Mouse (Mus musculus) intestine, embryonic 14.5 days (tissue): ENCODE measurements around the gene Cacng2. TPM values are rescaled to one million over a fixed set of nuclear protein-coding genes. Genes with fewer than 3 reads are reported as not detected.

Experiments used
- ATAC-seq: fragments of 200-750 bp; cut with Nextera tagmentation; replicated peaks from 2 replicates; pipeline ENCODE4 v1.8.0; 2017; ENCODE audit warnings: low read depth, moderate number of reproducible peaks, moderate TSS enrichment, moderate library complexity; ENCODE audit not compliant: low FRiP score, low TSS enrichment
- DNase-seq: peaks from one replicate; pipeline ENCODE4 v3.0.0-alpha.2; 2018; ENCODE audit warnings: low spot score
- H3K27ac ChIP-seq: fragments of 300-500 bp; sonication (generic); 2 replicates; pipeline ENCODE4 v1.5.1; 2014; ENCODE audit warnings: low read depth, mild to moderate bottlenecking, control low read depth
- H3K27me3 ChIP-seq: fragments of 300-500 bp; sonication (generic); replicated peaks from 2 replicates; pipeline ENCODE4 v1.6.1; 2014; ENCODE audit warnings: low read length, control low read depth; ENCODE audit not compliant: control insufficient read depth, insufficient read depth
- H3K36me3 ChIP-seq: fragments of 300-500 bp; sonication (generic); 2 replicates; pipeline ENCODE4 v1.6.1; 2014; ENCODE audit warnings: low read length, control low read depth; ENCODE audit not compliant: control insufficient read depth, insufficient read depth
- H3K4me1 ChIP-seq: fragments of 300-500 bp; sonication (generic); replicated peaks from 2 replicates; pipeline ENCODE4 v1.6.1; 2014; ENCODE audit warnings: low read length, control low read depth, mixed read lengths; ENCODE audit not compliant: control insufficient read depth, insufficient read depth
- H3K4me2 ChIP-seq: fragments of 300-500 bp; sonication (generic); 2 replicates; pipeline ENCODE4 v1.6.1; 2014; ENCODE audit warnings: low read length
- H3K4me3 ChIP-seq: fragments of 300-500 bp; sonication (generic); 2 replicates; pipeline ENCODE4 v1.5.1; 2014; ENCODE audit warnings: low read depth, low read length, control low read depth, mixed read lengths
- H3K9ac ChIP-seq: fragments of 300-500 bp; sonication (generic); 2 replicates; pipeline ENCODE4 v1.6.1; 2014; ENCODE audit warnings: mild to moderate bottlenecking, low read length
- H3K9me3 ChIP-seq: fragments of 300-500 bp; sonication (generic); 2 replicates; pipeline ENCODE4 v1.6.1; 2016; ENCODE audit warnings: low read length, control low read depth; ENCODE audit not compliant: control insufficient read depth
- WGBS: fragments of 180-500 bp; shearing (Covaris S2); extraction: QIAGEN DNeasy Blood & Tissue Kit; methylation state at CpG from one replicate; pipeline ENCODE4 v1.1.7; 2014; 5-methylcytosine and 5-hydroxymethylcytosine counted together
- polyA plus RNA-seq: library from polyadenylated mRNA; unstranded; fragments of >200 nt; fragmentation: Nextera tagmentation; extraction: Ambion mirVana; gene quantifications from 2 replicates; pipeline ENCODE4 v1.2.1, GENCODE M21; 2014

Cacng2 gene
- polyA plus RNA-seq, 1 experiment from 2014 or later: 0.15 TPM

DNA sequence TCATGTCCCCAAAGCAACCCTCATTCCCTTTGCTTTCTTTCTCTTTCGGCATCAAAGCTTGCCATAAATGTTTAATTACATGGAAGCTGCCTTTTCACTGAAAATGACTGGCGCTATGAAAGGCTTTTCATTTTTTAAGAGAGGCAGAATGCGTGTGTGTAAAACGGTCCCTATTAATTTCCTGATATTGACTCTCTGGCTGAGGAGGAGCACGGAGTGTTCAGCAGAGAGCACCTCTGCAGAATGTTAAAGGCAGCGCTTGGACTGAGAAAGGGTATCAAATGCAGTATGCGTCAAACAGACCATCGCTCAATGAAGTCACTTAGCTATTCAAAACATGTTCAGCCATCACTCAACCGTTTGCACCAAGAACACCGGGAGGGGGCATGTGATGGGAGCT is 2.9 kb downstream of the Cacng2 start:
- WGBS: 84% methylated on average over 10 of the region's 10 CpGs
- no peaks in the 10 kb centered on the region for H3K4me1 ChIP-seq

GRCm38 (mm10) chr15:78116244-78116643 is 3.6 kb downstream of the Cacng2 start:
- 73% methylated on average over 10 of the region's 10 CpGs for WGBS
- no peak overlapping the region for H3K4me2 ChIP-seq

More for the DNA sequence above, 2.9 kb downstream of the Cacng2 start:
- H3K4me3 ChIP-seq: no peak overlapping the region
- no peak overlapping the region for H3K27ac ChIP-seq
- ATAC-seq (no peak), DNase-seq (no peak)
- peaks cover 22% of the 10 kb centered on the region; the same call in 1 of the 2 replicates for H3K27me3 ChIP-seq
- H3K9ac ChIP-seq: no peak overlapping the region
- no peak overlapping the region for H3K4me2 ChIP-seq
- H3K9me3 ChIP-seq: no peaks in the 10 kb centered on the region
- no peaks in the 10 kb centered on the region for H3K36me3 ChIP-seq

DNA sequence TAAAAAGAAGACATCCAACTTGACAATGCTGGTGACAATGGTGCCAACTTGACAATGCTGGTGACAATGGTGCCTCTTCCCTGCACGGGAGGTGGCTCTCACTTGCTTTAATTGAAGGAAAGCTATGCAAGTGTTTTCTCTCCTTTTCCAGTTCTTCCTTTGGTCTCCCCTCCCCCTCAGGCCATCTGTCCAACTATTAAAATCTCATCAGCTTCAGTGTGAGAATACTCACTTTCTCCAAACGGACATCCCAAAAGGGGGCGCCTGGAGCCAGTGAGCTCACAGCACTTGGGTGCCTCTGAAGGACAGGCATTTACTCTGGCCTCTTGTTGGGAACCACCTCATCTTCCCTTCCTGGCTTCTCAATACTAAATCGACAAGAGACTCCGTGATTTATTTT is 20.3 kb downstream of the Cacng2 start:
- H3K9ac ChIP-seq: no peak overlapping the region
- H3K4me1 ChIP-seq: no peaks in the 10 kb centered on the region
- no peak overlapping the region for H3K4me2 ChIP-seq
- WGBS: 46% methylated on average over 5 of the region's 5 CpGs
- H3K27me3 ChIP-seq: no peaks in the 10 kb centered on the region
- ATAC-seq (no peak), DNase-seq (no peak)
- H3K36me3 ChIP-seq: no peaks in the 10 kb centered on the region
- H3K9me3 ChIP-seq: no peaks in the 10 kb centered on the region
- H3K27ac ChIP-seq: no peak overlapping the region
- no peak overlapping the region for H3K4me3 ChIP-seq

More at GRCm38 (mm10) chr15:78116244-78116643, 3.6 kb downstream of the Cacng2 start:
- no peaks in the 10 kb centered on the region for H3K36me3 ChIP-seq
- no peaks in the 10 kb centered on the region for H3K9me3 ChIP-seq
- H3K27me3 ChIP-seq: peaks cover 22% of the 10 kb centered on the region; the same call in 1 of the 2 replicates
- H3K4me1 ChIP-seq: no peaks in the 10 kb centered on the region
- H3K9ac ChIP-seq: no peak overlapping the region
- no peak overlapping the region for H3K27ac ChIP-seq
- ATAC-seq (no peak), DNase-seq (no peak)
- H3K4me3 ChIP-seq: no peak overlapping the region

- no peak overlapping the region for H3K4me2 ChIP-seq
- 79% methylated on average over 16 of the region's 16 CpGs for WGBS
- no peak for ATAC-seq
- H3K9ac ChIP-seq: no peak overlapping the region
- no peaks in the 10 kb centered on the region for H3K36me3 ChIP-seq
- H3K27ac ChIP-seq: no peak overlapping the region
- no peaks in the 10 kb centered on the region for H3K4me1 ChIP-seq
- DNase-seq: no peak
- H3K27me3 ChIP-seq: no peaks in the 10 kb centered on the region
- H3K9me3 ChIP-seq: no peaks in the 10 kb centered on the region
- no peak overlapping the region for H3K4me3 ChIP-seq
Observed at GRCm38 (mm10) chr15:78096004-78096403, 23.8 kb downstream of the Cacng2 start.

GRCm38 (mm10) chr15:78093597-78093996 is 26.2 kb downstream of the Cacng2 start:
- 92% methylated on average over 5 of the region's 5 CpGs for WGBS
- no peak for ATAC-seq

GRCm38 (mm10) chr15:78082841-78083572 is 36.8 kb downstream of the Cacng2 start:
- Histone ChIP-seq H3K27ac (no peak overlapping the region), H3K27me3 (no peaks in the 10 kb centered on the region), H3K4me3 (no peak overlapping the region), H3K9me3 (no peaks in the 10 kb centered on the region), H3K36me3 (no peaks in the 10 kb centered on the region), H3K4me1 (no peaks in the 10 kb centered on the region), H3K9ac (no peak overlapping the region), H3K4me2 (no peak overlapping the region)
- WGBS: 67% methylated on average over 13 of the region's 13 CpGs
- DNase-seq: no peak
- no peak for ATAC-seq

More at GRCm38 (mm10) chr15:78093597-78093996, 26.2 kb downstream of the Cacng2 start:
- H3K4me3 ChIP-seq: no peak overlapping the region
- no peak overlapping the region for H3K9ac ChIP-seq
- no peaks in the 10 kb centered on the region for H3K36me3 ChIP-seq
- DNase-seq: no peak
- H3K9me3 ChIP-seq: no peaks in the 10 kb centered on the region
- no peaks in the 10 kb centered on the region for H3K27me3 ChIP-seq
- no peak overlapping the region for H3K27ac ChIP-seq
- H3K4me2 ChIP-seq: no peak overlapping the region
- no peaks in the 10 kb centered on the region for H3K4me1 ChIP-seq

GRCm38 (mm10) chr15:78082149-78082548 is 37.7 kb downstream of the Cacng2 start:
- Histone ChIP-seq H3K4me1 (no peaks in the 10 kb centered on the region), H3K27me3 (no peaks in the 10 kb centered on the region), H3K9me3 (no peaks in the 10 kb centered on the region), H3K4me2 (no peak overlapping the region), H3K4me3 (no peak overlapping the region), H3K27ac (no peak overlapping the region), H3K36me3 (no peaks in the 10 kb centered on the region), H3K9ac (no peak overlapping the region)
- WGBS: 74% methylated on average over 8 of the region's 8 CpGs
- DNase-seq: no peak
- ATAC-seq: no peak

DNA sequence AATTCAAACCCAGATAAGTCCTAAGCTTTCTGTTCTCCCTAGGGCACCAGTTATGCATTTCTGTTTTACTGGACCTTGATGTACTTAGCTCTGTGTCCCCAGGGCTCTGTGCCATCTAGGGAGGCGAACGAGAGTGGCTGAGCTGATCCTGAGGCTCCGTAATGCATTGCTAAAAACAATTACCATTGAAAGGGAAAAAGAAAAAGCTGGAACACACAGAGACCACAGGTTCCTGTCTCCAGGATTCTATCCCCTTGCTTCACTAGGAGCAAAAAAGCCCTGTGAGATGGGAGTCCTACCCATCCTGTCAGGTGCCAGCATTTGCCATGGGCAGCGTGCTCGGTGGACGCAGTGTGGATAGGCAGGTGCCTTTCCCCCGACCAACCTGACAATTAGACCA is 38.4 kb downstream of the Cacng2 start:
- Histone ChIP-seq H3K9ac (no peak overlapping the region), H3K27me3 (no peaks in the 10 kb centered on the region), H3K4me2 (no peak overlapping the region), H3K4me3 (no peak overlapping the region), H3K36me3 (no peaks in the 10 kb centered on the region), H3K9me3 (no peaks in the 10 kb centered on the region), H3K4me1 (no peaks in the 10 kb centered on the region), H3K27ac (no peak overlapping the region)
- DNase-seq (no peak), ATAC-seq (no peak)
- WGBS: 84% methylated on average over 7 of the region's 7 CpGs

DNA sequence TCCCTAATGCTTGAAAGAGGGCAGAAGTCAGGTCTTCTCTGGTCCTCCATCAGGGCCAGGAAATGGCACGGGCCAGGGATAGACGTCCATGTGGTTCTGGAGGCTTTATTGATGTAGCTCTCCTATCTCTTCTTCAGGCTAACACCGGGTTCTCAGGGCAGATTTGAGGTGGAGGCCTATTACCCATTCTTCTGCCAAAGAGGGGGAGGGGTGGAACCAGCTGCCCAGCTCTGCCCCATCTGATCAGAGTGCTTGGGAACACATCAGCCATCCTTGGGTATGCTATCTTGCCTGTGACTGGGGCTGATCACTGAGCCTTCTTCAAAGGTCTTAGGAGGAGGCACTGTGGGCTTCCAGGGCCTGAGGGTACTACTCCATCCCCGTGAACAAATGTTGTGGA is 39.5 kb downstream of the Cacng2 start:
- 81% methylated on average over 4 of the region's 4 CpGs for WGBS
- no peaks in the 10 kb centered on the region for H3K9me3 ChIP-seq

More for the DNA sequence above, 39.5 kb downstream of the Cacng2 start:
- Histone ChIP-seq H3K4me2 (no peak overlapping the region), H3K4me1 (no peaks in the 10 kb centered on the region), H3K9ac (no peak overlapping the region), H3K4me3 (no peak overlapping the region), H3K27me3 (no peaks in the 10 kb centered on the region), H3K27ac (no peak overlapping the region), H3K36me3 (no peaks in the 10 kb centered on the region)
- no peak for ATAC-seq
- DNase-seq: no peak
